Mouse (Mus musculus): ENCODE measurements around the gene Pstpip1.

Pstpip1 gene

GRCm38 (mm10) chr9:56151745-56152481 is 62.2 kb downstream of the Pstpip1 start:
- no peak for DNase-seq (ENCODE audit: low spot score)

GRCm38 (mm10) chr9:56152482-56153007 is 62.8 kb downstream of the Pstpip1 start:
- DNase-seq (ENCODE audit: low spot score): no peak

GRCm38 (mm10) chr9:56154572-56154971 is 64.8 kb downstream of the Pstpip1 start:
- DNase-seq (ENCODE audit: low spot score): no peak

- no peak for DNase-seq (ENCODE audit: low spot score)
Measured at GRCm38 (mm10) chr9:56158077-56158476, 68.3 kb downstream of the Pstpip1 start.

- DNase-seq (ENCODE audit: low spot score): no peak
Measured at GRCm38 (mm10) chr9:56159456-56159855, 69.7 kb downstream of the Pstpip1 start.

DNA sequence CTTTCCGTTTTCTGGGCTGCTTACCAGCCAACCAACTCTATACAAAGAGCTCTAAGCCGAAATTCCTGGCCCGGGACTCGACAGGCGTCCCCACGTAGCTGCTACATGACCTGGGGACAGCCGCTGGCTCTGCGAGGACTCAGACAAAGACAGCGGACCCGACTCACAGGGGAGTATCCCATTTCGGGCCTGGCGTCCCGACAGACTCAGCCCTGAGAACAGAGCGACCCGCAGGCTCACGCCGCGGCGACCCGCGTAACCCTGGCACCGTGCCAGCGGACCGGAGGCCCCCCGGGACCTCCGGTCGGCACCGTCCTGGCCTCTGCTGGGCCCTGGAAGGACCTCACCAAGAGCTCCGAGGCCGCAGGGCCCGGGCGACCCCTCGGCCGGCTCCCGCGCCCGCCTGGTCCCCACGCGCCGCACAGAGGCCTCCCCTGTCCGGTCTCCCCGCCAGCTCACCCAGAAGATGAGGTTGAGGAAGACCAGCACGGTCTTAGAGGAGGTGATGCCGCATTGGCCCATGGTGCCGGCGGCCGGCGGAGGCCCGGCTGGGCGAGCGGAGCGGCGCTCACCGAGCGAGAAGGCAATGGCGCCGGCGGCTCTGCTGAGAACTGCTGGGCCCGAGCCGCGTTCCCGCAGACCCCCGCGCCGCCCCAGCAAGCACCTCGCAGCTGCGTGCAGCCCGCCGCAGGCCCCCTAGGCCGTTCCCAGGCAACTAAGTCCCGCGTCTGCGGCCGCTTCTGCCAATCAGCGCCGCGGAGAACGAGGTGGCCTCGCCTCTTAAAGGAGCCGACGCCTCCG is 70.8 kb downstream of the Pstpip1 start:
- DNase-seq (ENCODE audit: low spot score): peak; percentile 89

DNA sequence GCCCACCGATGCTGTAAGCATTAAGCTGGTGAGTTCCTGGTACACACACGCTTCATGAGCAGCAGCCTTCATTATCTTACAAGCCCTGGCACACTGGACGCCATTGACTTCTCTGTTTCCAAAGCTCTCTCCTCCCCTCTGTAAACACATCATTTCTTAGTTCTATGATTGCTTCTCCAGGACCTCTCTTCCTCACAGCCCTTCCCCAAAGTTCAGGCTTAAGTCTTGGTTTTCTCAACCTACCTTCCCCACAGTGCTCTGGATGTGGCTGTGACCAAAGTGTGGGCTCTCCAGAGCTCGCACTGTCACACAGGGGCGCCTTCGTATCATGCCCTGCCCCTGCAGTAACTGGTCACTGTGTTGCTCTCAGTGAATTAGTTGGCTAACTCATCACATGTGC is 75.6 kb downstream of the Pstpip1 start, which contains the start of gene Tspan3:
Gene Tspan3 (minus strand): TSS at position 101 of the 400 bp plus-strand sequence.
- DNase-seq (ENCODE audit: low spot score): no peak

- no peak for DNase-seq (ENCODE audit: low spot score)
Measured at GRCm38 (mm10) chr9:56166161-56166560, 76.4 kb downstream of the Pstpip1 start.

- no peak for DNase-seq (ENCODE audit: low spot score)
Measured at GRCm38 (mm10) chr9:56167690-56168089, 77.9 kb downstream of the Pstpip1 start.

GRCm38 (mm10) chr9:56175316-56175715 is 85.6 kb downstream of the Pstpip1 start:
- no peak for DNase-seq (ENCODE audit: low spot score)

DNA sequence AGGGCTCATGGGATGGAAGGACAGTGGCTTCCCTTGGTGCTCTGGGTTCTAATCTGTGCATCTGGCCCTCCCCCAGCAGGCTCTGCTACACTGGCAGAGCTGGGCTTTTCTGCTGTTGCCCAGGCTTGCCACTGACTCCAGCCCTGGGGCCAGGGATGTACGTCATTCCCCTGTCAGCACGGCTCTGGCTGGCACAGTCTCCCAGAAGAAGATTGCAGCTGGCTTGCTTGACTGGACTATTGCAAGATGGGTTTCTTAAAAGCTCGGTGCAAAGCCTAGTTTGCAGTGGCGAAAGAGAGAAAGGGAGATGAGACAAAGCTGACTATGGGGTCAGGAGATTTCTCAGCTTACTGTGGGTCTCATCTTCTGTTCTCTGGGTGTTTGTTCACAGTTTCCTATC is 87.6 kb downstream of the Pstpip1 start:
- peak; percentile 14 for DNase-seq (ENCODE audit: low spot score)
